Mouse (Mus musculus): ENCODE measurements around the gene Psrc1. TPM values are rescaled to one million over a fixed set of nuclear protein-coding genes. Genes with fewer than 3 reads are reported as not detected.

Gene Psrc1
- total RNA-seq, 2 experiments from 2014 or later: not detected

DNA sequence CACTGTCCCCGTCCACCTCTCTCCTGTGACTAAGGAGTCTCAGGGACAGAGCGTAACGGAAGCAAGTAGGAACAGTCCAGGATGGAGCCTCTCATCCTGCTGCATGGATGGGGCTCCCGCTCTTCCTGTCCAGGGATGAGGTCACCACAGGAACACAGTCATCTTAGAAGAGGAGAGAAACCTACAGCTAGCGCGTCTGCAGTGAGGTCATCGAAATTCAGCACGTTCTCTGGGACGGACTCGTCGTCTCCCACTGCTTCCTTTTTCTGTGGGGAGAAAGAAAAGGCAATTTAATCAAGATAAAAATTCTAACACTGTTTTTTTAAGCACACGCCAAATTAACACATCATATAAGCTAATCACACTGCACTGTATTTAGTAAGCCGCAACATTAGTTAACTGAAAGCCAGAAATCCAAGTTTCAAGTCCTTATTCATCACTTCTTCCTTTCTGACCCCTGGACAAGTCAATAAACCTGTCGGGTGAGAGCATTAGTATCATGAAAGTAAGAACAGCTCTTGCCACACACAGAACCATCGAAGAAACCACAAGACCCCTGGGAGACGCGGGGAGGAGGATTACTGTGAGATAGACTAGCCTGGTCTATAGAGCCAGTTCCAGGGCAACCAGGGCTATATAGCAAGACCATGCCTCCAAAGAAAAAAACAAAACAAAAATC, 52.2 kb downstream of the Psrc1 start:
- Histone ChIP-seq H3K4me3 (no peak overlapping the region), H3K27ac (no peak overlapping the region)
- TF ChIP-seq CTCF (IDR thresholded peaks at IDR 0.05): no peak
- intact Hi-C loops (cut with DNase I): no loop called here
- no peak for DNase-seq

DNA sequence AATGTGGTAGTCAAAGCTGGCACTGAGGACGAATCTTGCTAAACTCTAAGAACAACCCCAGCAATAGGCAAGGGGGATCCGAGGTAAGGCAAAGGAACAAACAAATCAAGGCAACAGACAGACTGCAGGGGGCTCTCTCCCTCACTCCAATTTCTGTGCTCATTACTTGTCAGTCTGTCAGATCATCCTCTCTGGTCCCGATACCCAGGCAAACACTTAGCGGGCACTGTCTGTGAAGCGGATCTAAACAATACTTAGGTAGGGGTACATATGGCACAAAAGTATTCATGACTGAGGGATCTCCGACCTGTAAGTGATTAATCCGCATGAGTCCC, 52.7 kb downstream of the Psrc1 start:
- intact Hi-C loops (cut with DNase I): no loop called here

More for the DNA sequence above, 52.7 kb downstream of the Psrc1 start:
- no peak overlapping the region for H3K27ac ChIP-seq
- no peak for DNase-seq
- no peak for TF ChIP-seq CTCF (IDR thresholded peaks at IDR 0.05)
- H3K4me3 ChIP-seq: no peak overlapping the region

Other genes with a start within 250 kb of the Psrc1 start
- 10 to 100 TPM; 12.0 to 13.8 TPM for gene Gnai3, start 237.7 kb upstream of the Psrc1 start, total RNA-seq (2021)
- gene Gpr61, start 229.0 kb upstream of the Psrc1 start, total RNA-seq (2021): not detected
- 10 to 100 TPM; 21.6 to 28.3 TPM for gene Amigo1, start 197.5 kb upstream of the Psrc1 start, total RNA-seq (2021)
- gene Cyb561d1, start 182.6 kb upstream of the Psrc1 start, total RNA-seq (2021): 1 to 10 TPM; 2.8 to 3.8 TPM
- gene Atxn7l2, start 172.9 kb upstream of the Psrc1 start, total RNA-seq (2021): 1 to 10 TPM; 6.4 to 8.6 TPM
- 100 to 1,000 TPM; 321 to 322 TPM for gene Sypl2, start 157.2 kb upstream of the Psrc1 start, total RNA-seq (2021)
- gene Psma5, start 126.9 kb upstream of the Psrc1 start, total RNA-seq (2021): 10 to 100 TPM; 51.8 to 55.7 TPM
- gene Sort1, start 99.8 kb upstream of the Psrc1 start, total RNA-seq (2021): 10 to 100 TPM; 28.4 to 56.4 TPM
- not detected for gene Mybphl, start 18.9 kb upstream of the Psrc1 start, total RNA-seq (2021)
- gene Celsr2, start 31.7 kb downstream of the Psrc1 start, total RNA-seq (2021): 1 to 10 TPM; 6.4 to 8.8 TPM
- gene Sars, start 61.4 kb downstream of the Psrc1 start, total RNA-seq (2021): 100 to 1,000 TPM; 116 to 135 TPM
- not detected for gene 1700013F07Rik, start 150.3 kb downstream of the Psrc1 start, total RNA-seq (2021)
- not detected for gene 5330417C22Rik, start 152.7 kb downstream of the Psrc1 start, total RNA-seq (2021)
- 10 to 100 TPM; 12.1 to 16.1 TPM for gene Tmem167b, start 178.6 kb downstream of the Psrc1 start, total RNA-seq (2021)
- 10 to 100 TPM; 19.7 to 20.0 TPM for gene Taf13, start 187.9 kb downstream of the Psrc1 start, total RNA-seq (2021)
- 1 to 10 TPM; 4.9 to 6.3 TPM for gene Wdr47, start 207.4 kb downstream of the Psrc1 start, total RNA-seq (2021)

Data from gastrocnemius, adult 2 months (tissue).